Mouse (Mus musculus) spleen, postnatal 14 days (tissue): ENCODE results near the gene Cry2.
"Not testable (repeated sequence)": the region's sequence is repeated elsewhere in the genome, so short reads cannot be mapped to it uniquely, and the experiment has no call there.

Source experiments
- DNase-seq, 2 experiments: peaks; one replicate each; pipeline ENCODE4 v3.0.0; 2021 to 2022; ENCODE audit warnings: low spot score in 2 of 2

The Cry2 gene

DNA sequence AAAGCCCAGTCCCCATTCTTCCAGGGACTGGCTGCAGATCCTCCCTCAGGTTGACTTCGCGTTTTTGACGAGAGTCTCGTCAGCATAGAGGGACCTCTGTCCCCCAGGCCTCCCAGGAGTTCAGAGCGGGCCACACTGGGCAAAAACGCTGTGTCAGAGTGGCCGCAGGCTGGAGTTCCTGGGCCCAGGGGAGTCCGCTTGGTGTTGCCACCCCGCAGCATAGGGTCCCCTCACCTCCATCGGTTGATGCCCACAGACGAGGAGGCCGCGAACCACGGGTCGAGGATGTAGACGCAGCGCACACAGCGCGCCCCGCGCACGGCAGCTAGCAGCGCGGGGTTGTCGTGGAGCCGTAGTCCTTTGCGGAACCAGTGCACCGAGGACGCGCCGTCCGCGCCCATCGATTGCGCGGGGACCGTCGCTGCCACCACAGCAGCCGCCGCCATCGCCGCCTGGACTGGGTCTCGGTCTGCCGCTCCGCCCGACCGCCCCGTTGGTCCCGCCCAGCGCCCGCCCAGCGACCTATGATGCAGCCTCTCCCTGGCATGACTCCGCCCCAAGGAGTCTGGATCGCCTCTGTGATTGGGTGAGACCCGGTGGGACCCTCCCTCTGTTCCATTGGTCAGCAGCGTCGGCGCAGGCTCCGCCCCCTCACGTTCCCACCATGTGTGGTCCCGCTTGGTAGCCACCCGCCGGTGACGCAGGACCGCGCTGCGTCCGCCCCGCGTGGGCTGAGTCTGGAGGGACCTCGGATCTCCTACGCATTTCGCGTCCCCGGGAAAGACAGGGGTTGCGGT, at the start of gene Cry2:
TSS of gene Cry2 (minus strand) at position 466 of the 797 bp plus-strand sequence.
- DNase-seq = peak; percentile 95

- DNase-seq = no peak
Observed at GRCm38 (mm10) chr2:92483505-92483904, 49.7 kb upstream of the Cry2 start.

DNA sequence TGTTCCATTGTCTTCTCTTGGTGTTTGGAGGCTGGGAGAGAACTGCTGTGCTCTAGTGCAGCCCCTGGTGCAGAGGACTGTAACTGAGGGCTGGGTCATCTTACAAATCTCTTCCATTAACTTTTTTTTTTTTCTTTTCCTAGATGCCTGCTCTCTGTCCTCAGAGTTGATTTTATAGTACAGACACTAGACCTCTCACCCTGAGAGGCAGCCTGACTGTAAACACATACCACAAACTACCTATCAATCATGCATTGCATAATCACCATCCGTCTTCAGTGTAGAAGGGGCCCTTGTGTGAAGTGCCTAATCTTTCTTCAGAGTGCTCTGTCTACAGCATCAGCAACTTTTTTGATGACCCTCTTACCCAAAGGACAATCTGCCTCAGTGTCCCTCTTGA, 48.7 kb upstream of the Cry2 start:
- DNase-seq = no peak

- no peak for DNase-seq
Observed at GRCm38 (mm10) chr2:92478313-92478688, 44.5 kb upstream of the Cry2 start.

- no peak for DNase-seq
Observed at GRCm38 (mm10) chr2:92477672-92478312, 43.9 kb upstream of the Cry2 start.

- not testable (repeated sequence) for DNase-seq
Observed at GRCm38 (mm10) chr2:92476580-92476979, 42.7 kb upstream of the Cry2 start.

DNA sequence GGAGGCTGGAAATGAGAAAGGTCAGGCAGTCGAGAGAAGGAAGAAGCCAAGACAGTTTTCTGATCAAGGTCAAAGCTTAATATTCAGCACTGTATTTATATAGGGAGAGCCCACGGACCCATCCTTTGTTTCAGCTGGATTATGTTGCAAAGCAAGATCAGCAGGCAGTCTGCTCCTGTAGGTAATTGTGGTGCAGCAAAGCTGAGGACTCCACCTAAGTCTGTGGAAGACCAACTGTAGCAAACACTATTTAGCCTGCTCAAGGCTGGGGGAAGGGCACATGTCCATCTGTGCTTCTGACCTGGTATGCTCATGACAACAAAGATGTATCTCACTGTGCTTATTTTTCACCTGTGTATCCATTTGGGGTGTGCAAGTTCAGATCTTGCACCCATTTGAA, 41.9 kb upstream of the Cry2 start:
- DNase-seq = no peak

GRCm38 (mm10) chr2:92474920-92475319, 41.1 kb upstream of the Cry2 start:
- no peak for DNase-seq

GRCm38 (mm10) chr2:92471886-92472670, 38.2 kb upstream of the Cry2 start:
- no peak for DNase-seq

GRCm38 (mm10) chr2:92464690-92465089, 30.8 kb upstream of the Cry2 start:
- no peak for DNase-seq

- no peak for DNase-seq
Observed at GRCm38 (mm10) chr2:92461215-92461614, 27.4 kb upstream of the Cry2 start.

DNA sequence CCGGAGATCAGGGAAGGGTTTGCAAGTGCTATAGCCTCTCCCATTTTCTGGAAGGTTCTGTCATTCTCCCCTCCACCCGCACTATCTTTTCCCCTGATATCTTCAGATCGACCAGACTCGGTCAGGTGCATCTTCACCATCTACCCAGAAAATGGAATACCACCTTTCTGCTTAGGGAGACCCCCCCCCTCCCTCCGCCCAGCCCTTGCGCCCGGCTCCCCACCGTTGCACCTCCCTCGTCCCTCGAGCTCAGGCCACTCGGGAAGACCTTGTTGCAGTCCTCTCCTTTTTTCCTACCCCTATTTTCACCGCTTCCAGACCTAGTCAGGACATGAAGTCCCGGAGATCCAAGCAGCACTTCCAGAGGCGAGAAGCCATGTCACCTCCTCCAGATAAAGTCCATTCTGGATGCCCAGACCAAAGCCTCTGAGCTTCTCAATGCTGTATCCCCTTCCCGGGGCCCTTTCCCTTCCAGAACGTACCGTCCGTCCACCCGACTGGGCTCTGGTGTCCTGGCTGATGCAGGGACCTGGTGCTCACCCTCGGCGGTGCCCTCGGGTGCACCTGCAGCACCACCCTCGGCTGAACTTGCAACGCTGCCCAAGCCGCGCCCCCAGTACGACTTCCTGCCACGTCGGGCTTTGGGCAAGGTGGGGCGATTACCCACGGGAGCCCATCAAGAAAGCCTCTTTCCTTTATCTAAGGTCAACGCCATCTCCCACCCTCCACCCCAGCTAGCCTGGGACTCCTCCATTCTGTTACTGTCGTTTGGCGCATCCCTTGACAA, 26.3 kb upstream of the Cry2 start, which contains the start of gene Slc35c1:
TSS of gene Slc35c1 (minus strand) at position 618 of the 787 bp plus-strand sequence.
- peak; percentile 37 to 52 for DNase-seq

- DNase-seq = peak; percentile 62 to 73
Observed at GRCm38 (mm10) chr2:92459141-92459920, 25.5 kb upstream of the Cry2 start.

DNA sequence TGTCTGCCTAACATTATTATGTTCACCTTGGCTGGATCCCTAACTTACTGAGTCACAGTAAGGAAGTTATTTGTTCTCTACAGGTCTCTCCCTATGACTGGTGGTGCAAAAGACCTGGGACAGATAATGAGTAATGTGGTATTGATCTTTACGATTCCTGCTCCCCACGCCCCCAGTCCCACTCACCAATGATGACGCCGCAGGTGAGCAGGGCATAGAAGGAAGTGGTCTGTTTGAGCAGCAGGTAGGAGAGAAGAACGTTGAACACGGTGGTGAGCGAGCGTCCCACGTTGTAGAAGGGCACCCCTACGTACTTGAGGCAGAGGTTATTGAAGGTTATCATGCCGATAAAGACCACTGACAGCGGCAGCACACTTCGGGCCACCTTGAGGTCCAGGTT, 24.6 kb upstream of the Cry2 start:
- DNase-seq = no peak

GRCm38 (mm10) chr2:92456970-92457530, 23.2 kb upstream of the Cry2 start:
- no peak for DNase-seq

DNA sequence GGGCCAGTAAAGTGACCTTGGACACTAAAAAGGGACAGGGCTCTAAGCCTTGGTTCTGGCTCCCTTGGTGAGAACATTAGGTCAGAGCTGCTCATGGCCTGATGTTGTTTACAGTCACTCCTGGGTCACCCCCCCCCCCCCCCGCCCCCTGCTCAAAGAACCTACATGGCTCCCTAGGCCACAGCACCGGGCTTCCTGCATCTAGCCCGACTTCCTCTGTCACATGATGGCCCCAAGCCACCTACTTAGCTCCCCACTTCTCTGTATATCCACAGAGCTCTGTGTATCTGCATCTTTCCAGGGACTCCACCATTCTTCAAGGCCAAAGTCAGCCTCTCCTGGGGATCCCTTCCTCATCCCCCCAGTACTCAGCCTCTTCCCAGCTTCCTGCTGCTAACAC, 21.9 kb upstream of the Cry2 start:
- no peak for DNase-seq

- DNase-seq = no peak
Observed at GRCm38 (mm10) chr2:92454166-92454565, 20.3 kb upstream of the Cry2 start.

GRCm38 (mm10) chr2:92451126-92451525, 17.3 kb upstream of the Cry2 start:
- DNase-seq = no peak

GRCm38 (mm10) chr2:92447121-92447740, 13.4 kb upstream of the Cry2 start:
- no peak for DNase-seq

DNA sequence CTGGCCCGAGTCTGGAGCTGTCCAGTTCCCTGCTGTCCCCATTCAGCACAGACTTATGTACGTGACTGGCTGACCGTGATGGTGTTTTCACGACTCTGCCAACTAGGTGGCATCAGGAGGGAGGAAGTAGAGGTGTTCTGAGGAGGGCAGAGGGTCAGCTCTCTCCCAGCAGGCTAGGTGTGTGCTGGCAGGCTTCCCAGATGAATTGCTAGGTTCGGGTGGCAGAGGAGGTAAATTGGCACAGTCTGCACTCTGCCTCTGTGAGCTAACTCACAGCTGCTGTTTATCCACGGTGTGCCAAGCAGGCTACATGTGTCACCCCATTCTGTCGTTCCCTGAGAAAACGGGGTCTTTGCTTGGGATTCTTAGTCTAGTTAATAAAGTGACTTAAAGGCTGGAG, 12.8 kb upstream of the Cry2 start:
- DNase-seq = no peak
